Mouse (Mus musculus) lung, adult 2 months (tissue): ENCODE data around the gene Ccdc151.

Source experiments
- CTCF ChIP-seq: fragments of 200-500 bp; IDR thresholded peaks from 2 replicates; pipeline ENCODE4 v1.5.1; 2011; ENCODE audit warnings: mild to moderate bottlenecking, low read length, control low read depth; ENCODE audit not compliant: insufficient read depth
- POLR2A ChIP-seq: fragments of 200-500 bp; IDR thresholded peaks from 2 replicates; pipeline ENCODE4 v1.6.1; 2011; ENCODE audit warnings: low read depth, mild to moderate bottlenecking, control low read depth, low read length, borderline replicate concordance; ENCODE audit errors: extremely low read depth

- TF ChIP-seq CTCF (no peak), POLR2A (no peak)
Measured at GRCm38 (mm10) chr9:21962010-21962409, 40.4 kb downstream of the Ccdc151 start.
